Mouse (Mus musculus) testis, adult 10 weeks (tissue): ENCODE measurements around the gene Nlgn1. TPM values are rescaled to one million over a fixed set of nuclear protein-coding genes. Genes with fewer than 3 reads are reported as not detected.

Source experiments
- polyA plus RNA-seq: library from polyadenylated mRNA; stranded (reverse); fragments of 350-450 nt; fragmentation: Illumina TruSeq; extraction: RNeasy Lipid Tissue Mini Kit (QIAGEN cat#74804); gene quantifications from one replicate; pipeline ENCODE4 v1.2.3, GENCODE M21; 2014; ENCODE audit warnings: low read depth, low replicate concordance

Nlgn1 gene
- 0.18 TPM for polyA plus RNA-seq

GRCm38 (mm10) chr3:26332400-26333238 is at the start of gene Nlgn1:
Gene Nlgn1, minus strand, starts transcription at chr3:26332460.

